Mouse (Mus musculus) heart, postnatal 0 days (tissue): ENCODE results near the gene Map4k3.

Experiments
- CTCF ChIP-seq: IDR thresholded peaks from 2 replicates; pipeline ENCODE4 v1.5.1; 2016; ENCODE audit warnings: antibody characterized with exemption, control low read depth, low read depth
- EP300 ChIP-seq: IDR thresholded peaks from 2 replicates; pipeline ENCODE4 v1.6.1; 2016; ENCODE audit warnings: antibody characterized with exemption, low read depth

- TF ChIP-seq CTCF: no peak
- no peak for TF ChIP-seq EP300
These were observed 31.3 kb downstream of the Map4k3 start for GRCm38 (mm10) chr17:80696956-80697355.
